Mouse (Mus musculus) lung, postnatal 25 days (tissue): ENCODE data around the gene Ttll5.

Experiments used
- DNase-seq: peaks from one replicate; pipeline ENCODE4 v3.0.0; 2022; ENCODE audit warnings: low spot score

Gene Ttll5

GRCm38 (mm10) chr12:86102686-86103085, 278.2 kb downstream of the Ttll5 start:
- DNase-seq, result no peak

- peak; percentile 60 for DNase-seq
Observed at GRCm38 (mm10) chr12:86103391-86103790, 278.9 kb downstream of the Ttll5 start.

DNA sequence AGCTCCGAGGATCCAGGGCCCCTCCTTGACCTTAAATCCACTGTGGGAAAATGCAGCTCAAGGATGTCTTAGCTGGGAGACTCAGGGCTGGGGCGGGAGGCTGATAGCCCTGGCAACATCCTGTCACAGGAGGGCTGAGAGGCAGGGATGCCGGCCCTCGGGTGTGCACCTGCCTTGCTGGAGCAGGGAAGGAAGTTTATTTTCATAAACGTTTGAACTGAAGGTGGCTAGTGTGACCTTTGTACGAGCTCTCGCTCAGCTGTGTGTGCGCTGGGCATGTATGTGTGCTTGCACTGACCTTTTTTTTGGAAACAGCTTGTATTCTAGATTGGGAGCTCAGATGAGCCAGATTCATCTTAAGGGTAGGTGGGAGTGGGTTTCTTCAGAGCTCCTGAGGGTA, 279.4 kb downstream of the Ttll5 start:
- DNase-seq, result no peak

GRCm38 (mm10) chr12:86104297-86104696, 279.8 kb downstream of the Ttll5 start:
- DNase-seq, result peak; percentile 61

DNA sequence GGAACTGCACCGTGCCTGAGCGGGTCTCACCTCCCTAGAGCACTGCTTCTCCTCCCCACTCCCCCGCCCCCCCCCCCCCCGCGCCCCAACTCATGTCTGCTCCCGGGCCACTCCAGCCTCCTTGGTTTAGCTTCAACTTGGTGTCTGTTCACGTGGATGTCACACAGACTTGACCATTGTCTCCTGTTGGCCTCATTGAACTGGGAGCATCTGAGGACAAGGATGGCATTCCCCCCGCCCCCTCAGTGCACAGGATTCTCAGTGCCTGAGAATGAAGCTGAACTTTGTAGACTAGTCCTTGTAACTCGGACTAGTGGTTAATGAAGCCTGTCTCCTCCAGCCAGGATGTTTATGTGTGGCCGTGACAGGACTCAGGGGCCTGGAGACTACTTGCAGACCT, 281.1 kb downstream of the Ttll5 start:
- DNase-seq, result no peak

GRCm38 (mm10) chr12:86106086-86106485, 281.6 kb downstream of the Ttll5 start:
- DNase-seq, result no peak

- DNase-seq, result no peak
Observed at GRCm38 (mm10) chr12:86107645-86108044, 283.2 kb downstream of the Ttll5 start.

- no peak for DNase-seq
Observed at GRCm38 (mm10) chr12:86109531-86109930, 285.1 kb downstream of the Ttll5 start.

- no peak for DNase-seq
Observed at GRCm38 (mm10) chr12:86110637-86111036, 286.2 kb downstream of the Ttll5 start.
